Mouse (Mus musculus) stomach, embryonic 16.5 days (tissue): Measurements from ENCODE around the gene S100pbp. TPM values are rescaled to one million over a fixed set of nuclear protein-coding genes. Genes with fewer than 3 reads are reported as not detected.

Experiments
- ATAC-seq: fragments of 200-750 bp; cut with Nextera tagmentation; 2 replicates; pipeline ENCODE4 v1.8.0; 2017; ENCODE audit warnings: moderate number of reproducible peaks, moderate TSS enrichment; ENCODE audit not compliant: insufficient read depth, low FRiP score
- H3K27ac ChIP-seq: fragments of 300-500 bp; sonication (generic); 2 replicates; pipeline ENCODE4 v1.5.1; 2014; ENCODE audit warnings: low read length
- H3K27me3 ChIP-seq: fragments of 300-500 bp; sonication (generic); 2 replicates; pipeline ENCODE4 v1.6.1; 2014; ENCODE audit warnings: low read length, control low read depth, mixed read lengths; ENCODE audit not compliant: control insufficient read depth, insufficient read depth
- H3K36me3 ChIP-seq: fragments of 300-500 bp; sonication (generic); 2 replicates; pipeline ENCODE4 v1.6.1; 2014; ENCODE audit warnings: low read length; ENCODE audit not compliant: control insufficient read depth, insufficient read depth
- H3K4me1 ChIP-seq: fragments of 300-500 bp; sonication (generic); 2 replicates; pipeline ENCODE4 v1.6.1; 2014; ENCODE audit warnings: low read length, control low read depth, mixed read lengths; ENCODE audit not compliant: control insufficient read depth, insufficient read depth
- H3K4me2 ChIP-seq: fragments of 300-500 bp; sonication (generic); 2 replicates; pipeline ENCODE4 v1.6.1; 2014; ENCODE audit warnings: low read depth, low read length, mixed read lengths
- H3K4me3 ChIP-seq: fragments of 300-500 bp; sonication (generic); replicated peaks from 2 replicates; pipeline ENCODE4 v1.5.1; 2014; ENCODE audit warnings: mild to moderate bottlenecking, low read length
- H3K9ac ChIP-seq: fragments of 300-500 bp; sonication (generic); 2 replicates; pipeline ENCODE4 v1.6.1; 2014; ENCODE audit warnings: low read length
- H3K9me3 ChIP-seq: fragments of 300-500 bp; sonication (generic); replicated peaks from 2 replicates; pipeline ENCODE4 v1.6.1; 2016; ENCODE audit warnings: low read length, control low read depth; ENCODE audit not compliant: control insufficient read depth
- WGBS: fragments of 180-500 bp; shearing (Covaris S2); extraction: QIAGEN DNeasy Blood & Tissue Kit; methylation state at CpG from one replicate; pipeline ENCODE4 v1.1.7; 2014; 5-methylcytosine and 5-hydroxymethylcytosine counted together
- polyA plus RNA-seq: library from polyadenylated mRNA; unstranded; fragments of >200 nt; fragmentation: Nextera tagmentation; extraction: Ambion mirVana; gene quantifications from 2 replicates; pipeline ENCODE4 v1.2.1, GENCODE M21; 2015

S100pbp gene
- 13.0 and 13.1 TPM in 2 replicates for polyA plus RNA-seq

GRCm38 (mm10) chr4:129189542-129190519 lies at the start of gene S100pbp, which contains the start of gene Yars:
Gene S100pbp, minus strand, starts transcription at chr4:129189727.
Gene Yars, plus strand, starts transcription at chr4:129189760.
- Histone ChIP-seq H3K4me1 (peaks cover 24% of the 10 kb centered on the region), H3K9ac (peak within 1 kb of the TSS; percentile 91), H3K36me3 (no peaks in the 10 kb centered on the region), H3K27me3 (no peaks in the 10 kb centered on the region), H3K4me2 (peak within 1 kb of the TSS; percentile 86), H3K4me3 (peak within 1 kb of the TSS; percentile 89), H3K27ac (peak within 1 kb of the TSS; percentile 87), H3K9me3 (no peaks in the 10 kb centered on the region)
- ATAC-seq, result peak; percentile 93
- WGBS, result under 1% methylated on average over 58 of the region's 58 CpGs

GRCm38 (mm10) chr4:129239075-129239474 lies 49.5 kb upstream of the S100pbp start:
- Histone ChIP-seq H3K4me2 (peak overlapping the region; percentile 76), H3K36me3 (no peaks in the 10 kb centered on the region), H3K27ac (peak overlapping the region; percentile 89), H3K27me3 (no peaks in the 10 kb centered on the region), H3K9ac (peak overlapping the region; percentile 74), H3K9me3 (no peaks in the 10 kb centered on the region), H3K4me3 (peak overlapping the region; percentile 62), H3K4me1 (peaks cover 60% of the 10 kb centered on the region)
- ATAC-seq, result peak; percentile 92
- 0% methylated on average over 29 of the region's 29 CpGs for WGBS

DNA sequence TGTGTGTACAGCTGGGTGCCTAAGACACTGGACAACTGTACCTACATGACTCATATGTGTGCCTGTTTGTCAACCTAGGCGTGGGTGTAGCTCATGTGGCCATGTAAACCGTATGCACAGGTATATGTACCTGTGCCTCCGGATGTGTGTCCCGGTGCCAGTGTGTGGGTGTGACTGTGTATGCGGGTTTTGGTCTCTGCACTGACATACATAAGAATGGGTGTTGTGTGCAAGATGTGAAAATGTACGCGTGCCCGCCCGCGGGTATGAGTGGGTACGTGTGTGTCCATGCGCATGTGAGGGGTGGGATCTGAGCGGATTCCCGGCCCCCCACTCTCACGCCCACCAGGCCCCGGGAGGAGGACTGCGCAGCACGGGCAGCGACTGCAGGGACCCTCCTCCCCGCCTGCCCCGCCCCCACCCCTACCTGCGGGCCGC lies 49.1 kb upstream of the S100pbp start:
- H3K4me1 ChIP-seq, result peaks cover 60% of the 10 kb centered on the region
- H3K4me2 ChIP-seq, result peak overlapping the region; percentile 76
- peak overlapping the region; percentile 89 for H3K27ac ChIP-seq
- 1% methylated on average over 22 of the region's 23 CpGs for WGBS
- no peaks in the 10 kb centered on the region for H3K9me3 ChIP-seq
- peak overlapping the region; percentile 74 for H3K9ac ChIP-seq
- peak; percentile 19; the same call in 1 of the 2 replicates for ATAC-seq
- peak overlapping the region; percentile 62 for H3K4me3 ChIP-seq
- H3K27me3 ChIP-seq, result no peaks in the 10 kb centered on the region
- H3K36me3 ChIP-seq, result no peaks in the 10 kb centered on the region

DNA sequence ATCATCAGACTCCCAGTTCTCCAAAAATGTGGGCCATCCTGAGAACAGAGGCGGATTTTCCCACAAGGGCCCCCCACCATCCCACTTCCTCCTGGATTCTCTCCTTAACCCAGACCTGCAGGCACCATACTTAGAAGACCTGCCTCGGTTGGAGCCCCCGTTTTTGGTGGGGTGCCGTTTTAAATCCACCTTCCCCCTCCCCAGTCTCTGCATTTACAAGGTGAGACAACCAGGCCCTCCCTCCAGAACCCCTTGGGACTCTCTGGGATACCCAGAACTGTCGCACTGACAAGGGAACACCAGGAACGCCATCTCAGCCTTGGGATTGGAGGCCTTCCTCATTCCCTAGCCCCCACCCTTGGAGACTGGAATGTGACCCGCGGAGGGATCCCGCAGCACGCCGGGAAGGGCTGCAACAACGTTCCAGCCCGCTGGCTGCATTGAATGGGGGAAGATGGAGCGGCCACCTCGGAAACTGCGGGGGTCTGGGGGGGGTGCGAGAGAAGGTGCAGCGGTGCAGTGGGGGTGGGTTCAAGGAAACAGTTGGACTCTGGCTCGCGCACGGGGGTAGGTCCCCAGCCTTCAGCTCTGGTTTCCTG lies 48.4 kb upstream of the S100pbp start:
- ATAC-seq, result no peak
- H3K9ac ChIP-seq, result peak overlapping the region; percentile 74
- H3K4me2 ChIP-seq, result peak overlapping the region; percentile 76
- WGBS, result 11% methylated on average over 21 of the region's 21 CpGs
- no peaks in the 10 kb centered on the region for H3K27me3 ChIP-seq
- peak overlapping the region; percentile 89 for H3K27ac ChIP-seq
- H3K36me3 ChIP-seq, result no peaks in the 10 kb centered on the region
- peak overlapping the region; percentile 62 for H3K4me3 ChIP-seq
- H3K9me3 ChIP-seq, result no peaks in the 10 kb centered on the region
- H3K4me1 ChIP-seq, result peaks cover 66% of the 10 kb centered on the region

DNA sequence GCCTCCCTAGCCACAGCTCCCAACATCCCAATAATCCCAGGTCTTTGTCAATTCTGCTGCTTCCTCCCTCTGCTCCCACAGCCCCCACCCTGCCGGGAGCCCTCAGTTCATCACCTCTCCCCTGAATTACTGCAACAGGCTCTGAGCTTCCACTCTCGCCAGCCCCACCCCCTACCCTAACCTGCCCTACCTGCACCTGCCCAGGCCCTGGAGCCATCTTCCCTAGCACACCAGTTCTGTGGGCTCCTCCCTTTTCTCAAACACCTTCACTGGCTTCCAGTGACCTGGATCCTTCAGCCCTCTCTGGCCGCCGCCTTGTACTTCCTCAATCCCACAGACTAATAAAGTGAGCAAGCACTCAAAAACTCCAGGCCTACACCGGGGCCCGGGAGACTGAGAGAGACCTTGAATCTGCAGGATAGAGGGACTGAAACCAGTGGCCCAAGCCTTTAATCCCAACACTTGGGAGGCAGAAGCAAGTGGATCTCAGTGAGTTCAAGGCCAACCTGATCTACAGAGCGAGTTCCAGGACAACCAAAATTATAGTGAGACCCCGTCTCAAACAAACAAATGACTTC lies 46.8 kb upstream of the S100pbp start:
- H3K4me3 ChIP-seq, result no peak overlapping the region
- no peaks in the 10 kb centered on the region for H3K27me3 ChIP-seq
- 74% methylated on average over 8 of the region's 8 CpGs for WGBS
- no peaks in the 10 kb centered on the region for H3K9me3 ChIP-seq
- no peak overlapping the region for H3K9ac ChIP-seq
- peak overlapping the region; percentile 76; the same call in 1 of the 2 replicates for H3K4me2 ChIP-seq
- peak overlapping the region; percentile 89 for H3K27ac ChIP-seq
- no peak for ATAC-seq
- no peaks in the 10 kb centered on the region for H3K36me3 ChIP-seq
- peaks cover 63% of the 10 kb centered on the region for H3K4me1 ChIP-seq

- Histone ChIP-seq H3K9ac (peak overlapping the region; percentile 46), H3K36me3 (no peaks in the 10 kb centered on the region)
- no peak for ATAC-seq
Observed at GRCm38 (mm10) chr4:129235147-129235546, 45.6 kb upstream of the S100pbp start.

DNA sequence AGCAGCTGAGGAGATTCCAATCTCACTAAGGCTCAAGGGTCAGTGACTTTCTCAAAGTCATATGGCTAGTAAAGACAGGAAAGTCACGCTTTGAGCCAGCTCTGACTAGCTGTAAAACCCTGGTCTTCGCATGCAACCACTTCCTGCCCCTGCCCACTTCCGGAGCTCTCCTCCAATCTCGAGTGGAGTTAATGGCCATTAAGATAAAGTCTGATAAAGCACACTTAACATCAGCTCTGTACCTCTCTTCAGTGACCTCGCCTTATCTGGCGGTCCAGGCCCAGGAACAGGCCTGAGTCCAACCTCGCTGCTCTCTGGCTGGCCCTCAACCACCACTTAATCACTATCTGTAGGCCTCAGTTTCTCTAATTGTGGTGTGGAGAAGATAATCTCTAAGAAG lies 45.0 kb upstream of the S100pbp start:
- no peak overlapping the region for H3K4me2 ChIP-seq
- no peaks in the 10 kb centered on the region for H3K9me3 ChIP-seq
- H3K36me3 ChIP-seq, result no peaks in the 10 kb centered on the region
- peak overlapping the region; percentile 89 for H3K27ac ChIP-seq
- no peaks in the 10 kb centered on the region for H3K27me3 ChIP-seq
- no peak overlapping the region for H3K9ac ChIP-seq
- ATAC-seq, result no peak
- no peak overlapping the region for H3K4me3 ChIP-seq
- H3K4me1 ChIP-seq, result peaks cover 64% of the 10 kb centered on the region
- 42% methylated on average over 7 of the region's 7 CpGs for WGBS

More at GRCm38 (mm10) chr4:129235147-129235546, 45.6 kb upstream of the S100pbp start:
- 67% methylated on average over 3 of the region's 3 CpGs for WGBS
- Histone ChIP-seq H3K4me1 (peaks cover 67% of the 10 kb centered on the region), H3K27ac (peak overlapping the region; percentile 89), H3K27me3 (no peaks in the 10 kb centered on the region), H3K4me2 (no peak overlapping the region), H3K9me3 (no peaks in the 10 kb centered on the region), H3K4me3 (no peak overlapping the region)

DNA sequence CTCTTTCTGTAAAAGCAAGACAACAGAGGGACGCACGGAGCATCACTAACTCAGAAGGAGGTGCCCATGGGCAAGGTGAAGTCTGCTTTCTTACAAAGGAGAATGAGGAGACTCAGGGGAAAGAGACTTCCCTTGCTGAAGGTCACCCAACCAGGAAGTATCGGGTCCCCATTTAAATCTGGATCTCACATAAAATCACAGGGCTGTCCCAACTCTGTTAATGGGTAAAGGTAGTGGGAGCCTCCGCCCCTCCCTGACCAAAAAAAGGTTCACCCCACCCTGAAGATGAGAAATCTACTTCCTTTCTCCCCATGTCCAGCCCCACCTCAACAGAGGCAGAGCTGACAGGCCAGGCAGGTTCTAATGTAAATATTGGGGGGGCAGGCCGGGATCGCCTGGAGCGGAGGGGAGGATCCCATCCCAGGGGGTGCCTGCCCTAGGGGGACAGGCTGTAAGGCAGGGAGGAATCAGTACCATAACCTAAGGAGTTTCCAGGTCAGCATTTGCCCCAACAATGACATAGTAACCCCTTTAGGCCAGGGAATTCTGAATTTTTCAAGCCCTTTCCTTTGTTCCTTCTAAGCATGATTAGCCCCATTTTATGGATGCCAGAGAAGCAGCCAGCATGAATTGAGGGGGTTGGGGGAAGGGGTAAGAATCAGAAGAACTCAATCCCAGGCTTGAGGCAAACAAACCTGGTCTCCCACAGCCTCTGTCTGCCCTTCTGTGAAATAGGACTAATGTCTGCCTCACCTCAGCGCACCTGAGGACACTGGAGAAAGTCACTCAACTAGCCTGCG lies 43.2 kb upstream of the S100pbp start:
- ATAC-seq, result peak; percentile 36; the same call in 1 of the 2 replicates
- H3K36me3 ChIP-seq, result no peaks in the 10 kb centered on the region
- H3K4me2 ChIP-seq, result peak overlapping the region; percentile 49
- peaks cover 59% of the 10 kb centered on the region for H3K4me1 ChIP-seq
- no peaks in the 10 kb centered on the region for H3K27me3 ChIP-seq
- WGBS, result 59% methylated on average over 9 of the region's 9 CpGs
- H3K27ac ChIP-seq, result peak overlapping the region; percentile 98
- H3K9me3 ChIP-seq, result no peaks in the 10 kb centered on the region
- no peak overlapping the region for H3K4me3 ChIP-seq
- peak overlapping the region; percentile 66 for H3K9ac ChIP-seq
